Mouse (Mus musculus) heart, adult 18-20 months (tissue): ENCODE results near the gene Usf3. TPM values are rescaled to one million over a fixed set of nuclear protein-coding genes. Genes with fewer than 3 reads are reported as not detected.

Experiments
- DNase-seq, 2 experiments: peaks; one replicate each; pipeline ENCODE4 v3.0.0; 2021 to 2022; ENCODE audit warnings: mixed read lengths in 1 of 2
- long read RNA-seq, 2 experiments: library from polyadenylated mRNA; stranded (forward); transcript quantifications; one replicate each; pipeline ENCODE4 v2.0.0; 2021
- total RNA-seq, 2 experiments: library from RNA; stranded (reverse); gene quantifications; 2 replicates each; pipeline ENCODE4 v1.2.3; 2021

The Usf3 gene
- 10 to 100 TPM; 15.9 to 16.6 TPM for total RNA-seq
- long read RNA-seq, experiment 1, partial matches to known transcripts = 0 of 2 reads
- long read RNA-seq, experiment 1, other reads (novel, unspliced or antisense) = 2 of 2 reads
- long read RNA-seq, experiment 2, partial matches to known transcripts = 0 of 1 reads
- long read RNA-seq, experiment 2, other reads (novel, unspliced or antisense) = 1 of 1 reads

GRCm38 (mm10) chr16:44173155-44173941 lies at the start of gene Usf3:
Gene Usf3 (plus strand): TSS chr16:44173246.
- peak; percentile 59 to 72 for DNase-seq

DNA sequence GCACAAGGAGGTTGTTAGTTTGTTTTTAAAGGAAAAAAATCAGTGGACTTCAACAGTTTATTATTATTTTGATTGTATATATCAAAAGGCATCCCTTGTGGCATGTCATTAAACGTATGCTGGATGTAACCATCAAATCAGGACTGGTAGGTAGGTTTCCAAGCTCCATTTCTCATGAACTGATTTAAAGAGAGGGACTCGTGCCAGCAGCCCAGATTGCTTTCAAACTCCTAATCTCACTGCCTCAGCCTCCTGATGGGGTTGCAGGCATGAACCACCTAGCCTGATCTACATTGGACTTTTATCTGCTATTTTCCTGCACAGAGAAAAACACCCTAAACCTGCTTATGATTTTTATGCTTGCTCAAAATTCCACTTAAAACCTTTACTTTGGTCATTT lies 49.3 kb upstream of the Usf3 start:
- no peak for DNase-seq

GRCm38 (mm10) chr16:44124713-44125112 lies 48.3 kb upstream of the Usf3 start:
- DNase-seq = no peak

DNA sequence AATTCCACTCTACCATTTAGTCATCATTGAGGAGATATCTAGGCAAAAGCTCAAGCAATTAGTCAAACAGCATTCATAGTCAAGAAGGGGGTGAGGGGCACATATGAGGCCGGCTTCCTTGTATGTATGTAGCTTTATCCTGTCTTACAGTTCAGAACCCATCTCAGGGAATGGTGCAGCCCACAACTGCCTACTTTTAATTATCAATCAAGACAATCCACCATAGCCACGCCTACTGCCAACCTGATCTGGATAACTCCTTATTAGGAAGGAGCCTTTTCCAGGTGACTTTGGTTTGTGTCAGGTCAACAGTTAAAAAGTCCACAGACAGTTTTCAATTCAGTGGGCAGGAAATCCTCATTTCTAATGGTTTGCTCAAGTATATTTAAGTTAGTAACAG lies 47.6 kb upstream of the Usf3 start:
- no peak for DNase-seq

GRCm38 (mm10) chr16:44126437-44126836 lies 46.6 kb upstream of the Usf3 start:
- DNase-seq = no peak

DNA sequence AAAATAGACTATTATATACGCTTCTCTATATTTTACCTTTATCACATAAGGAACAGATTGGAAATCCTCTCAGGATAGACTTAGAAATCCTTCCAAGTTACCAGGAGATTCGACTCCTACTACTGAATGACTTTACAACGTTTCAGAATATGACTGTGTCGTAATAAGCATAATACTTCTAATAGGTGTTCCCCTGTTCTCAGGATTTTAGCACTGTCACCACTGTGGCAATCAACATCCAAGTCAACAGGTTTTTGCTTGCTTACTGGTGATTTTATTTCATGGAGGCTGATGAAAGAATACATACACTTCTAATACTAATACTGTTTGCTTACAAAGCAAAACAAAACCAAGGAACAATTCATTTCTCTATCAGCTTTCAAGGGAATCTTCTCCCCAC lies 40.7 kb upstream of the Usf3 start:
- no peak for DNase-seq

GRCm38 (mm10) chr16:44133187-44133586 lies 39.9 kb upstream of the Usf3 start:
- DNase-seq = no peak

DNA sequence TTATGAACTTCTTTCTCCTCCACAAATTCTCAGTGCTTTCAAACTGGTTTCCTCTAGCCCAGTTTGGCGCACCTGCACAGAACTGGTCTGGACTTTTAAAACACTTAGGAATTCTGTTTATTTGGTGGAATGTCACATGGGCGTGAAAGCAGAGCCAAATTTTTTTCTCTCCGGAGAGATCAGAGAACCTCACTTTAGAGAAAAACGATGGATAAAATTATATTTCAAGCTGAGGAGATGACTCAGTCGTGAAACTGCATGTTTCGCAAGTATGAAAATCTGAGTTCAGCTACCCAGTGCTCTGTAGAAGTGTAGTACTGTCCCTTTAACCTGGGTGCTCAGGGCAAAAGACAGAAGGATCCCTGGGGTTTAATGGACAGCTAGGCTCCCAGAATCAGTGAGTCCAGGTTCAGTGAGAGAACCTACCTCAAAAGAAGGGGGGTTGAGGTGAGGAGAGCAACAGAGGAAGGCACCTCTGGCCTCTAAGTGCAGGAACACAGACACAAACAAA lies 36.5 kb upstream of the Usf3 start:
- DNase-seq = no peak

DNA sequence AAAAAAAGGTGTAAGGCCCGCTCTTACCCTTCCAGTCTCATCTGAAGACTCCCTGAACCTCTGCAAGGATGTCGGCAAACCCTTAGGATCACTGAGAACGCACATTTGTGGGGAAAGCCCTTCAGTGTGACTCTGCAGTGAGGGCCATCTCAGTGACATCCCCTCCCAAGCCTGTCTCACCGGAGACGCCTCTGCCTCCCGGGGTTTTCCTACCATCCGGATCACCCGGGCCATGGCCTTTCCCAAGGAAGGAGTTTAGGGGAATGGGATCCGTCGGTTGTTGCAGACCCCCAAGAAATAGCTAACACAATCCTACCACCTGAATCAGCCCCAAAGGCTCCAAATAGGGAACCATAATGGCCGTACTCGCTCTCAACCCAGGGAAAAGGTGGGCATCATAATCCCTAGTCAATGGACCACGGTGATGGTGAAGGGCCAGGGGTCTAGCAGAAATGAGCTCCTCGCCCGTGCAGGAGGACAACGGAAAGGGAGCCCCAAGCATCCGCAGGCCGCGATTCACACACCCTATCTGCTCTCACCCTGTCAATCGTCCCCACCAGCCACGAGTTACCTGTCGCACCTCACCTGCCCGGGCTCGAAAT lies 34.6 kb upstream of the Usf3 start:
- DNase-seq = peak in 1 of 2 experiments; percentile 27

- peak; percentile 93 for DNase-seq
Measured at GRCm38 (mm10) chr16:44138979-44139535, 34.0 kb upstream of the Usf3 start.

- peak; percentile 91 to 93 for DNase-seq
Measured at GRCm38 (mm10) chr16:44139536-44140185, 33.4 kb upstream of the Usf3 start, which contains the start of the genes Atp6v1a and Naa50. Gene Atp6v1a (minus strand): TSS chr16:44139705. Gene Naa50 (plus strand): TSS chr16:44139830.

GRCm38 (mm10) chr16:44140186-44140787 lies 32.8 kb upstream of the Usf3 start:
- peak; percentile 84 to 90 for DNase-seq

DNA sequence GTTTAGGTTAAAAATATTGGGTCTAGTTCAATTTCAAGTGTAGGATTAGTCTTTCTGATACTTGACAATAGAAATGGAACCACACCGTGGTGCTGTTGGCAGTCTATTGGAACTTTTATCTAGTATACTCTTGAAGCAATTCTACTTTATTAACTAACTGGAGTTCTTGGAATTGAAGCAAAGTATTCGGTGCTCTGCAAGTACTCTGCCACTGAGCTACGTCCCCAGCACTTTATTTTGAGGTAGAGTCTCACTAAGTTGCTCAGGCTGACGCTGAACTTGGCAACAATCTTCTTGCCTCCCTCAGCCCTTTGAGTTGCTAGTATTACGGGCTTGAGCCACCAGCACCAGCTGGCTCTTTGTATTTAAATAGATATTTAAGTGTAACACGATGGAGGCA lies 31.6 kb upstream of the Usf3 start:
- DNase-seq = peak; percentile 29 to 39

- DNase-seq = no peak
Measured at GRCm38 (mm10) chr16:44149002-44149767, 23.9 kb upstream of the Usf3 start.

DNA sequence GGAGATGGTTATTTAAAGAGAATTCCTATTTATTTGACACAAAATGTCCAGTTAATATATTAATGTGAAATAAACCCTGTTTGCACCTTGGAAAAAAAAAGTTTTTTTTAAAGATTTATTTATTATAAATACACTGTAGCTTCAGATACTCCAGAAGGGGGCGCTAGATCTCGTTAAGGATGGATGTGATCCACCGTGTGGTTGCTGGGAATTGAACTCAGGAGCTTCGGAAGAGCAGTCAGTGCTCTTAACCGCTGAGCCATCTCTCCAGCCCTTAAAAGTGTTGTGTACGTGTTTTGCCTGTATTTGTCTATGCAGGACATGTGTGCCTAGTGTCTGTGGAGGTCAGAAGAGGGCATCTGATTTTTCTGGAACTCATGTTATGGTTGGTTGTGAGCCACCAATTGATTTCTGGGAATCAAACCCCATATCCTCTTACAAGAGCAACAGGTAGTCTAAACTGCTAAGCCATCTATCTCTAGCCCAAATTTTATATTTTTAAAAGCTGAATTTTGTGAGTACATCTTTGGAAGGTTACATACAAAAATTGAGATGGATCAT lies 18.5 kb upstream of the Usf3 start:
- no peak for DNase-seq

- DNase-seq = no peak
Measured at GRCm38 (mm10) chr16:44159325-44159724, 13.7 kb upstream of the Usf3 start.

- no peak for DNase-seq
Measured at GRCm38 (mm10) chr16:44163831-44164230, 9.2 kb upstream of the Usf3 start.

DNA sequence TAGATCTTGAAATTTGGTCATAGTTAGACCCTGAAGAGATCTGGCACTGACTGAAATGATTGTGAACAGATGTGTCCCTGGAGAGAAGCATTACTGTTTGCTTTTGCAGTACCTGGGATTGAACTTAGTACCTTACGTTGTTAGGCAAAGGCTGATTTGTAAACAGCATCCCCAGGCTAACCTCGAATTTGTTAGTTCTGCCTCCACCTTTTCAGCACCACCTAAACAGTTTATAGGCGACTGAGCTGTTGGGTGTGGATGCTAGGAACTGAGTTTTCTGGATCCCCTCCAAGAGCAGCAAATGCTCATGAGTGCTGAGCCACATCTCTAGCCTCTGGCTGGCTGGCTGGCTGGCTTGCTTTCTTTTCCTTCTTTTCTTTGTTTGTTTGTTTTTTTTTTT lies 7.9 kb upstream of the Usf3 start:
- peak in 1 of 2 experiments; percentile 17 for DNase-seq

DNA sequence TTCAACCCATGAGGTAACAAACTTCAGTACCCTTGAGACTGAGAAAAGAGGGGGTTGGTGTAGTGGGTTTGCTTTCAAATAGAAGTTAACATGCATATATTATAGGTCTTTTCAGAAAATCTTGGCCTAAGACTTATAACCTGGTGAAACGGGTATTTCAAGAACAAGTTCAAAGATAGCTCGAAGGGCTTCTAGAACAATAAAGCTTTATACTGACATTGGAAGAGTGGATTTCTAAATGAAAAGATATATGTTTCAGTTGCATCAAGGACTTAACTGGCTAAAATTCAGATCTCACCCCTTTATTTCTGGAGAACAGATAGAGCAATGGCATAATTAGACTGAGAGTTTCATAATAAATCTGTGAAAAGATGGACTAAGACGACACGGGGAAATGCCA lies 4.1 kb upstream of the Usf3 start:
- DNase-seq = no peak

- DNase-seq = peak; percentile 97 to 100
Measured at GRCm38 (mm10) chr16:44172297-44173154, 520 bp upstream of the Usf3 start.
